Mouse (Mus musculus) midbrain, embryonic 12.5 days (tissue): ENCODE data around the gene Depp1. TPM values are rescaled to one million over a fixed set of nuclear protein-coding genes. Genes with fewer than 3 reads are reported as not detected.

ENCODE experiments used
- ATAC-seq: fragments of 200-750 bp; cut with Nextera tagmentation; 2 replicates; pipeline ENCODE4 v1.8.0; 2017; ENCODE audit warnings: low read depth, moderate TSS enrichment, moderate library complexity; ENCODE audit not compliant: low FRiP score
- H3K27ac ChIP-seq: fragments of 300-500 bp; sonication (generic); replicated peaks from 2 replicates; pipeline ENCODE4 v1.5.1; 2016; ENCODE audit warnings: mild to moderate bottlenecking
- H3K27me3 ChIP-seq: fragments of 300-500 bp; sonication (generic); 2 replicates; pipeline ENCODE4 v1.6.1; 2016; ENCODE audit warnings: mild to moderate bottlenecking
- H3K36me3 ChIP-seq: fragments of 300-500 bp; sonication (generic); 2 replicates; pipeline ENCODE4 v1.6.1; 2016
- H3K4me1 ChIP-seq: fragments of 300-500 bp; sonication (generic); 2 replicates; pipeline ENCODE4 v1.6.1; 2016
- H3K4me2 ChIP-seq: fragments of 300-500 bp; sonication (generic); replicated peaks from 2 replicates; pipeline ENCODE4 v1.6.1; 2016; ENCODE audit warnings: mild to moderate bottlenecking, moderate library complexity
- H3K4me3 ChIP-seq: fragments of 300-500 bp; sonication (generic); 2 replicates; pipeline ENCODE4 v1.5.1; 2016; ENCODE audit warnings: mild to moderate bottlenecking
- H3K9ac ChIP-seq: fragments of 300-500 bp; sonication (generic); replicated peaks from 2 replicates; pipeline ENCODE4 v1.6.1; 2016; ENCODE audit warnings: mild to moderate bottlenecking, moderate library complexity
- H3K9me3 ChIP-seq: fragments of 300-500 bp; sonication (generic); 2 replicates; pipeline ENCODE4 v1.6.1; 2016; ENCODE audit warnings: mild to moderate bottlenecking
- WGBS: fragments of 180-500 bp; shearing (Covaris S2); methylation state at CpG from one replicate; pipeline ENCODE4 v1.1.7; 2016; 5-methylcytosine and 5-hydroxymethylcytosine counted together
- microRNA-seq: library from miRNA; unstranded; fragments of <30 nt; microRNA quantifications from one replicate; pipeline ENCODE4, GENCODE M21; 2017
- polyA plus RNA-seq: library from polyadenylated mRNA; unstranded; fragments of >200 nt; fragmentation: Nextera tagmentation; extraction: Ambion mirVana; gene quantifications from 2 replicates; pipeline ENCODE4 v1.2.1, GENCODE M21; 2016

Depp1 gene
- polyA plus RNA-seq, 1 experiment from 2014 or later, result 7.1 TPM

DNA sequence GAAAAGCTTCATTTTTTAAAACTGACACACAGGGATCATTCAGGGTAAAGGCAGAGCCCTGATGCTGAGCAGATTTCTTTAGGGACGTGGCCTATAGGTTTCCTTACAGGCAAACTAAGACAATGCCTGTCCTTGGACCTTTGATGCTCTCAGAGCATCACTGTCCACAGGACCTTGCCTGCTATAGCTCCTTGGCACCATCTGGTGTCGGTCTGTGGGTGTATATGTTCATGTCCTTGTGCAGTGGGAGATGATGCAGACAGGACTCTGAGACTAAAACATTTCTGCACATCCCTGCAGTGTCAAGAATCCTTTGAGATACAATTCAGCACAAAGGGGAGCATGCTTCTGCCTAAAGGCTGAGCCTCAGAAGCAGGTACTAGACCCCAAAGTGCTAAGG, 47.0 kb downstream of the Depp1 start:
- H3K9me3 ChIP-seq, result no peaks in the 10 kb centered on the region
- WGBS, result 59% methylated on average over 2 of the region's 2 CpGs
- H3K27me3 ChIP-seq, result no peaks in the 10 kb centered on the region
- ATAC-seq, result no peak
- no peaks in the 10 kb centered on the region for H3K4me1 ChIP-seq
- H3K27ac ChIP-seq, result no peak overlapping the region
- H3K4me3 ChIP-seq, result no peak overlapping the region
- no peaks in the 10 kb centered on the region for H3K36me3 ChIP-seq
- no peak overlapping the region for H3K9ac ChIP-seq
- H3K4me2 ChIP-seq, result no peak overlapping the region

DNA sequence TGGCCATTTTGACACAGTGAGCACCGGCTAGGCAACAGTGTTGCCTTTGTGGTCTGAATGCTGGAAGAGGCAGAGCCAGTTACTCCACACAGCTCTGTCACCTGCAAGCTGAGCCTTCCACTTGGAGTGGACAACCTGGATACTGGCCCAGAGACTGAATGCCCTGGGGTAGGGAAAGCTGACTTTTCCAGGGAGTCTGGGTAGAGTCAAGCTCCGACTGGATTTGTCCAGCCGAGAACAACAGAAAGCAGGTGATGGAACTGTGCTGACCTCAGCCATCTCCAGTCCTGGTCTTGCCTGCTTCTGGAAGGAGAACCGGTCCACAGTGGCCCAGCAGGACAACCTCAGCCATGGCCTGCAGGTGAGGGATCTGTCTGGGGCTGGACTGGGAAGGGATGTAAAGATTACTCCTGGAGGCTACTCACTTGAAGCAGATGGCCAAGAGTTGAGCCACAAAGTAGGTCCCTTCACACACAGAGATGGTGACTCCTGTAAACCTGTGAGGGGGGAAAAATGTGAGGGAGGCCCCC, 47.6 kb downstream of the Depp1 start:
- no peaks in the 10 kb centered on the region for H3K27me3 ChIP-seq
- 92% methylated on average over 4 of the region's 4 CpGs for WGBS
- H3K9ac ChIP-seq, result no peak overlapping the region
- no peak overlapping the region for H3K4me3 ChIP-seq
- no peaks in the 10 kb centered on the region for H3K4me1 ChIP-seq
- no peaks in the 10 kb centered on the region for H3K9me3 ChIP-seq
- no peaks in the 10 kb centered on the region for H3K36me3 ChIP-seq
- no peak overlapping the region for H3K4me2 ChIP-seq
- no peak overlapping the region for H3K27ac ChIP-seq
- no peak for ATAC-seq

DNA sequence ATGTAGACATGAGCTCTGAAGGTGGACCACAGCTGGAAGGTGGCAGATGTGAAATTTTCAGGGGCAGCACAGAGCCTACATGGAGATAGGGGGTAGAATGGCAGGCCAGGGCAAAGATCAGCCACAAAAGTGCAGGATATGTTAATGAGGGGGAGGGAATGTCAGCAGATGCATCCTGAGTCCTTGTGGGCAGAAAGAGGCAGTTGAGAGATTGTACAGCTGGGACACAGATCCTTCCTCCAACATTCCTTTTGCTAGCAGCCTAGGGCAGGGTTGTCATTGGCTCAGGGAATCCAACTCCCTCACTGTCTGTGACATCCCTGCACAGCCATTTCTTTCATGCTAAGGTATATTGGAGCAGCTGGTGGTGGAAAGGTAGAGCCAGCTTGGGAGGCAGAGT, 50.4 kb downstream of the Depp1 start:
- no peak for ATAC-seq
- Histone ChIP-seq H3K27ac (no peak overlapping the region), H3K4me1 (no peaks in the 10 kb centered on the region), H3K36me3 (no peaks in the 10 kb centered on the region), H3K27me3 (no peaks in the 10 kb centered on the region), H3K9ac (no peak overlapping the region), H3K4me3 (no peak overlapping the region), H3K9me3 (no peaks in the 10 kb centered on the region), H3K4me2 (no peak overlapping the region)

Small RNAs within 50 kb of the gene (microRNA-seq; reads per million reads assigned to microRNA genes)
- gene Mir7043, result 1.9 reads per million

Other genes with a start within 250 kb of the Depp1 start
- 0.82 and 0.93 TPM in 2 replicates for gene Alox5, start 189.4 kb upstream of the Depp1 start, polyA plus RNA-seq
- gene Olfr211, start 161.5 kb upstream of the Depp1 start, polyA plus RNA-seq, result not detected in 2 replicates
- not detected in 2 replicates for gene Olfr212, start 144.1 kb upstream of the Depp1 start, polyA plus RNA-seq
- not detected in 2 replicates for gene Olfr213, start 112.2 kb upstream of the Depp1 start, polyA plus RNA-seq
- gene Gm5580, start 99.5 kb upstream of the Depp1 start, polyA plus RNA-seq, result 0.46 and 0.78 TPM in 2 replicates
- not detected in 2 replicates for gene Olfr214, start 96.4 kb upstream of the Depp1 start, polyA plus RNA-seq
- gene Olfr215, start 66.4 kb upstream of the Depp1 start, polyA plus RNA-seq, result not detected in 2 replicates
- gene Zfp422, start 21.6 kb upstream of the Depp1 start, polyA plus RNA-seq, result 295 and 296 TPM in 2 replicates
- gene Rassf4, start 23.3 kb downstream of the Depp1 start, polyA plus RNA-seq, result 31.2 and 35.2 TPM in 2 replicates
- gene Tmem72, start 66.3 kb downstream of the Depp1 start, polyA plus RNA-seq, result 0.08 and 0.13 TPM in 2 replicates